Mouse (Mus musculus): Measurements from ENCODE around the gene Slx4ip. TPM values are rescaled to one million over a fixed set of nuclear protein-coding genes. Genes with fewer than 3 reads are reported as not detected.

The Slx4ip gene
- total RNA-seq, 1 experiment from 2014 or later: 5.7 TPM

GRCm38 (mm10) chr2:137091766-137092522, 200.9 kb downstream of the Slx4ip start:
- no peak for ATAC-seq (ENCODE audit: extremely low read depth, insufficient number of reproducible peaks, low FRiP score, poor library complexity, severe bottlenecking)

- no peak for ATAC-seq (ENCODE audit: extremely low read depth, insufficient number of reproducible peaks, low FRiP score, poor library complexity, severe bottlenecking)
These were observed 201.7 kb downstream of the Slx4ip start for GRCm38 (mm10) chr2:137092523-137093297.

GRCm38 (mm10) chr2:137093298-137093630, 202.2 kb downstream of the Slx4ip start:
- no peak for ATAC-seq (ENCODE audit: extremely low read depth, insufficient number of reproducible peaks, low FRiP score, poor library complexity, severe bottlenecking)

- ATAC-seq (ENCODE audit: extremely low read depth, insufficient number of reproducible peaks, low FRiP score, poor library complexity, severe bottlenecking): no peak
These were observed 203.3 kb downstream of the Slx4ip start for GRCm38 (mm10) chr2:137094301-137094700.

GRCm38 (mm10) chr2:137096981-137097460, 206.0 kb downstream of the Slx4ip start:
- ATAC-seq (ENCODE audit: extremely low read depth, insufficient number of reproducible peaks, low FRiP score, poor library complexity, severe bottlenecking): no peak

GRCm38 (mm10) chr2:137098269-137099035, 207.4 kb downstream of the Slx4ip start:
- ATAC-seq (ENCODE audit: extremely low read depth, insufficient number of reproducible peaks, low FRiP score, poor library complexity, severe bottlenecking): no peak

GRCm38 (mm10) chr2:137099211-137099734, 208.3 kb downstream of the Slx4ip start:
- ATAC-seq (ENCODE audit: extremely low read depth, insufficient number of reproducible peaks, low FRiP score, poor library complexity, severe bottlenecking): no peak

- ATAC-seq (ENCODE audit: extremely low read depth, insufficient number of reproducible peaks, low FRiP score, poor library complexity, severe bottlenecking): no peak
These were observed 210.1 kb downstream of the Slx4ip start for GRCm38 (mm10) chr2:137101074-137101473.

GRCm38 (mm10) chr2:137107203-137107602, 216.2 kb downstream of the Slx4ip start:
- no peak for ATAC-seq (ENCODE audit: extremely low read depth, insufficient number of reproducible peaks, low FRiP score, poor library complexity, severe bottlenecking)

- ATAC-seq (ENCODE audit: extremely low read depth, insufficient number of reproducible peaks, low FRiP score, poor library complexity, severe bottlenecking): no peak
These were observed 216.9 kb downstream of the Slx4ip start for GRCm38 (mm10) chr2:137107946-137108345.

GRCm38 (mm10) chr2:137109321-137110213, 218.5 kb downstream of the Slx4ip start:
- ATAC-seq (ENCODE audit: extremely low read depth, insufficient number of reproducible peaks, low FRiP score, poor library complexity, severe bottlenecking): no peak

GRCm38 (mm10) chr2:137110214-137110898, 219.3 kb downstream of the Slx4ip start:
- ATAC-seq (ENCODE audit: extremely low read depth, insufficient number of reproducible peaks, low FRiP score, poor library complexity, severe bottlenecking): no peak

- no peak for ATAC-seq (ENCODE audit: extremely low read depth, insufficient number of reproducible peaks, low FRiP score, poor library complexity, severe bottlenecking)
These were observed 222.5 kb downstream of the Slx4ip start for GRCm38 (mm10) chr2:137113288-137114061.

- peak; percentile 13; the same call in 1 of the 2 replicates for ATAC-seq (ENCODE audit: extremely low read depth, insufficient number of reproducible peaks, low FRiP score, poor library complexity, severe bottlenecking)
These were observed 223.5 kb downstream of the Slx4ip start for GRCm38 (mm10) chr2:137114248-137115096.

GRCm38 (mm10) chr2:137115241-137116024, 224.4 kb downstream of the Slx4ip start:
- ATAC-seq (ENCODE audit: extremely low read depth, insufficient number of reproducible peaks, low FRiP score, poor library complexity, severe bottlenecking): no peak

Measured in neutrophil, adult 5-6 weeks (primary cell).